Mouse (Mus musculus) intestine, postnatal 0 days (tissue): ENCODE measurements at regions not wholly inside any gene's neighbourhood (a gene's known extent, or its start where the extent isn't known, plus 50 kb on each side); places are given as distances from the start of the nearest gene placed in this dataset.

ENCODE experiments used
- ATAC-seq: fragments of 200-750 bp; cut with Nextera tagmentation; 2 replicates; pipeline ENCODE4 v1.8.0; 2017; ENCODE audit warnings: mild to moderate bottlenecking, moderate TSS enrichment, moderate library complexity
- H3K27ac ChIP-seq: fragments of 300-500 bp; sonication (generic); 2 replicates; pipeline ENCODE4 v1.5.1; 2014; ENCODE audit warnings: mild to moderate bottlenecking, low read depth, low read length, moderate library complexity
- H3K27me3 ChIP-seq: fragments of 300-500 bp; sonication (generic); replicated peaks from 2 replicates; pipeline ENCODE4 v1.6.1; 2014; ENCODE audit warnings: low read length, mixed read lengths; ENCODE audit not compliant: control insufficient read depth, insufficient read depth
- H3K36me3 ChIP-seq: fragments of 300-500 bp; sonication (generic); 2 replicates; pipeline ENCODE4 v1.6.1; 2014; ENCODE audit warnings: mild to moderate bottlenecking, moderate library complexity; ENCODE audit not compliant: control insufficient read depth, insufficient read depth
- H3K4me1 ChIP-seq: fragments of 300-500 bp; sonication (generic); replicated peaks from 2 replicates; pipeline ENCODE4 v1.6.1; 2014; ENCODE audit warnings: antibody characterized with exemption, low read length, mixed read lengths; ENCODE audit not compliant: control insufficient read depth, insufficient read depth
- H3K4me2 ChIP-seq: fragments of 300-500 bp; sonication (generic); replicated peaks from 2 replicates; pipeline ENCODE4 v1.6.1; 2014; ENCODE audit warnings: low read depth, mild to moderate bottlenecking, moderate library complexity
- H3K4me3 ChIP-seq: fragments of 300-500 bp; sonication (generic); 2 replicates; pipeline ENCODE4 v1.5.1; 2014; ENCODE audit warnings: low read depth, low read length
- H3K9ac ChIP-seq: fragments of 300-500 bp; sonication (generic); 2 replicates; pipeline ENCODE4 v1.6.1; 2014; ENCODE audit warnings: mild to moderate bottlenecking, low read depth, low read length
- H3K9me3 ChIP-seq: fragments of 300-500 bp; sonication (generic); 2 replicates; pipeline ENCODE4 v1.6.1; 2016; ENCODE audit warnings: mixed run types; ENCODE audit not compliant: control insufficient read depth
- CTCF ChIP-seq: sonication (generic); IDR thresholded peaks from 2 replicates; pipeline ENCODE4 v1.5.1; 2016; ENCODE audit warnings: low read depth, mild to moderate bottlenecking, control low read depth, antibody characterized with exemption, moderate library complexity
- WGBS: fragments of 180-500 bp; shearing (Covaris S2); extraction: QIAGEN DNeasy Blood & Tissue Kit; methylation state at CpG from one replicate; pipeline ENCODE4 v1.1.7; 2014; 5-methylcytosine and 5-hydroxymethylcytosine counted together

DNA sequence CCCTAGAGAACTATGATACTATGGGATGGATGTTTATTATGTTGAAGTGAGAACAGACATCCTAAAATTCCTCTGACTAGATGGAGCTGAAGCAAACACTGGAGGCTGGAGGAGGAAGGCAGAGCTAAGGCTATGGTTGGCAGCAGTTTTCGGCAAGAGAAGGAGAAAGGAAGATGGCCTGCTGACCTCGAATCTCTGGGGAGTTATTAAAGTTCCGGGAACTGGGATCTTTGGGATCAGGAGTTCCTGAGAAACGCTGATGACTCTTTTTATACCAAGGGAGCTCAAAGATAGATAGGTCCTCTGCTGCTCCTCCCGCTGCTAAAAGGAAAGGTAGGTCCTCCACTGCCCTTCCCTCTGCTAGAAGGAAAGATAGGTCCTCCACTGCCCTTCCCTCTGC lies 143.9 kb upstream of the Mylip start:
- Histone ChIP-seq H3K4me2 (no peak overlapping the region), H3K9me3 (no peaks in the 10 kb centered on the region), H3K9ac (no peak overlapping the region), H3K27me3 (no peaks in the 10 kb centered on the region), H3K36me3 (no peaks in the 10 kb centered on the region), H3K27ac (no peak overlapping the region), H3K4me1 (no peaks in the 10 kb centered on the region; the same call in 1 of the 2 replicates), H3K4me3 (no peak overlapping the region)
- no peak for ATAC-seq
- TF ChIP-seq CTCF = no peak
- WGBS = 61% methylated on average over 5 of the region's 5 CpGs

DNA sequence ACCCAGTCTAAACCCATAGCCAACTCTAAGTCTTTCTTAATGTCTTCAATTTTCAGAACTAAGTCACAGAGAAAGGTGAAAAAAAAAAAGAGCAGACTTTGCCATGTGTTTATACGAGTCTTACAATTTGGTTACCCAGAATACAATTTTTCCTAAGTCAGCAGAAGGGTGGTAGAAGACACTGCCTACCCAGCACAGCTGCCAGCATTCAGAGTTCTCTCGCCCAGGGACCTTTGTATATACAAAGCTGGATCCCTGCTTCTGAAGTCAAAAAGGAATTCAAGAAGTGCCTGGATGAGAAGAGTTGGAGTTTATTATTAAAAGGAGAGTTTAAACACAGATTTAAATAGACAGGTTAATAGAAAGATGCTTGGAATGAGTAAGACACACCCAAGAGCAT lies 143.2 kb upstream of the Mylip start:
- no peak overlapping the region for H3K27ac ChIP-seq
- 53% methylated on average over 2 of the region's 2 CpGs for WGBS
- H3K4me3 ChIP-seq = no peak overlapping the region
- no peak overlapping the region for H3K4me2 ChIP-seq
- TF ChIP-seq CTCF = no peak
- H3K36me3 ChIP-seq = no peaks in the 10 kb centered on the region
- no peaks in the 10 kb centered on the region for H3K27me3 ChIP-seq
- no peaks in the 10 kb centered on the region; the same call in none of the 2 replicates for H3K4me1 ChIP-seq
- H3K9me3 ChIP-seq = no peaks in the 10 kb centered on the region
- H3K9ac ChIP-seq = no peak overlapping the region
- no peak for ATAC-seq

DNA sequence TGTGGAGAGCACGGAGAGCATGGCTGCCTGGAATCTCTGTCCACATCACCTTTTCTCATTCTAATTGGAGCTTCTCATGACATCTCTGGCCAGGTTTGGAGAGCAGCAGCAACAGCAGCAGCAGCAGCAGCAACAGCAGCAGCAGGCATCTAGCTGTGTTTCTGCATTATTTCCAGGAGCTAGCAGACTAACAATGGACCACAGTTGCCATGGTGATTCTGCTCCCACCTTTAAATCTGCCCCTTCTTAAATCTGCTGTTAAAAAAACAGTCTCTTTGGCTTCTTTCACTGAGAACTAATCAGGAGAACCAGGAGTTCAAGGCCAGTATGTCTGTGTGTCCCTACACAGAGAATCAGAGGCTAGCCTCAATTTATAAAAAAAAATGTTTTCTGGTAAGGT lies 139.5 kb upstream of the Mylip start:
- no peak overlapping the region for H3K27ac ChIP-seq
- no peaks in the 10 kb centered on the region for H3K9me3 ChIP-seq
- no peak overlapping the region for H3K4me3 ChIP-seq
- no peaks in the 10 kb centered on the region for H3K36me3 ChIP-seq
- 64% methylated on average over 1 of the region's 1 CpGs for WGBS
- no peak overlapping the region for H3K9ac ChIP-seq
- H3K27me3 ChIP-seq = no peaks in the 10 kb centered on the region
- H3K4me1 ChIP-seq = no peaks in the 10 kb centered on the region; the same call in none of the 2 replicates
- no peak for TF ChIP-seq CTCF
- H3K4me2 ChIP-seq = no peak overlapping the region
- no peak for ATAC-seq

DNA sequence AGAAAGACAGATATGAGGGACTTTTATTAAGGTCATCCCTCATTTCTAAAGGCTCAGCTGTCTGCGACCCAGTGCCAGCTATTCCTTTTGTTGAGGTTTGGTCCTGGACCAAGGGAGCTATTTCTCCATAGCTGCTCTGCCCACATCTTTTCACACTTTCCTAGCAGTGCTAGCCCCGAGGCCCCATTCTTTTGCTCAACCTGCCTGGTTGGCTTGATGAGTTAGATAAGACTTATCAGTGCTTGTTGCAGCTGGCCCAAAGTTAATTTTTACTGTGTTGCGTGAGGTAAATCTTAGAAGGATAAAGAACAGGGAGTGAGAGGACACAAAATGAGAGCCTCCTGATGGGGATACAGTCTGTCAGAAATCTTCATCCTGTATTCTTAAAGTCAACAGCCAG lies 138.5 kb upstream of the Mylip start:
- Histone ChIP-seq H3K9me3 (no peaks in the 10 kb centered on the region), H3K4me2 (no peak overlapping the region), H3K36me3 (no peaks in the 10 kb centered on the region), H3K9ac (no peak overlapping the region), H3K27ac (no peak overlapping the region), H3K4me1 (no peaks in the 10 kb centered on the region; the same call in none of the 2 replicates), H3K4me3 (no peak overlapping the region), H3K27me3 (no peaks in the 10 kb centered on the region)
- WGBS = 29% methylated on average over 3 of the region's 3 CpGs
- no peak for ATAC-seq
- TF ChIP-seq CTCF = no peak

DNA sequence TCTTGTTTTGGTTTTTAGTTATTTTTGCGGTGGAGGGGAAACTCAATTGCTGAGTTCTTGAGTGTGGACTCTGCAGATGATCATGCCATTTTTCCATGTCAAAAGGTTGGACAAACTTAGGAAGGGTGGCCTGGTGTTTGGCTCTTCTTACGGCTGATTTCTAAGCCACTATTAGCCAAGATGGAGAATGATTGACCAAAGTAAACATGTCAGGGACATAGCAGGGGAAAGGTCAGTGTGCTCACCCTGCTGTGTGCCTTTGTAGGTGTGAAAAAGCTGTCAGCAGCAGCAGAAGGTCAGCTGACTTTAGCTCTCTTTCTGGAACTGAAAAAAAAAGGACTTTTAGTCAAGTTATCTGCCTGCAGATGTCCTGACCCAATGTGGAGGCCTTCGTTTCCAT lies 137.4 kb upstream of the Mylip start:
- Histone ChIP-seq H3K4me2 (no peak overlapping the region), H3K36me3 (no peaks in the 10 kb centered on the region), H3K9me3 (no peaks in the 10 kb centered on the region), H3K4me1 (no peaks in the 10 kb centered on the region; the same call in 1 of the 2 replicates), H3K9ac (no peak overlapping the region), H3K4me3 (no peak overlapping the region), H3K27me3 (no peaks in the 10 kb centered on the region), H3K27ac (no peak overlapping the region)
- no peak for ATAC-seq
- TF ChIP-seq CTCF = no peak
- 37% methylated on average over 3 of the region's 3 CpGs for WGBS

DNA sequence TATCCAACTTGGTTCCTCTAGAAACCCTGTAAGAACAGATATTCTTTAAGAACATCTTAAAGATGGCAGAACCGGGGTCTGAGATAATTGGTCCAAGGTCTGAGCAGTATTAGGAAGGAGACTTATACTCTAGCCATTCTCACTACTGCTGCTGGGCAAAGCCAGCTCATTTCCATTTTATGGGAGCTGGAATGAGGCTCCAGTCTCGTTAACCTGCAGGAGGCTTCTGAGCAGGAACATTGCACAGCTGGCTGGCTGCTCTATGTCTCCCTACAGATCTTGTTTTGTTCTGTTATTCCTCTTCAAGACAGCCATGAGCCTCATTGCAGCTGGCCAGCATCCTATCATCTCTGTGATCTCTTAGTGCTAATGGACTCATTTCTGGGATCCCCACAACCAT lies 136.3 kb upstream of the Mylip start:
- 57% methylated on average over 2 of the region's 2 CpGs for WGBS
- Histone ChIP-seq H3K36me3 (no peaks in the 10 kb centered on the region), H3K27me3 (no peaks in the 10 kb centered on the region), H3K4me3 (no peak overlapping the region), H3K4me2 (no peak overlapping the region), H3K9me3 (no peaks in the 10 kb centered on the region), H3K9ac (no peak overlapping the region), H3K27ac (no peak overlapping the region), H3K4me1 (no peaks in the 10 kb centered on the region; the same call in 1 of the 2 replicates)
- no peak for TF ChIP-seq CTCF
- no peak for ATAC-seq

DNA sequence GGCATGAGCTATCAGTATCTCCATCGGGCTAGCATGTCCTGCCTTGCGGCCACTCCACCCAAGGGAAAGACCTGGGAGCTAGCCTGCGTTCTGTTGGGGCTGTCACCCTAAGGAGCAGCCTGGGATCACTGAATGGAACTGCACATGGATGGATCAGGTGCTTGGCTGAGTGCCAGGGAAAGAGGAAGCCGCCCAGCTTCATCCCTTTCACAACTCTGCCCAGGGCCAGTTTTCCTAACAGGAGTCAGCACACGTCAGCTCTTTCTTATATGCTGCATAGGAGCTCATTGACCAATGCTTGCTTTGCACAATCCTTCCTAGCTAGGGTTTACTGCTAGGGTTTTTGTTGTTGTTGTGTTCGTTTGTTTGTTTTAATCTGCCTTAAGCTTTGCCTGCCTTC lies 134.3 kb upstream of the Mylip start:
- Histone ChIP-seq H3K4me3 (no peak overlapping the region), H3K9ac (no peak overlapping the region), H3K27ac (no peak overlapping the region), H3K4me1 (no peaks in the 10 kb centered on the region; the same call in 1 of the 2 replicates), H3K4me2 (no peak overlapping the region), H3K27me3 (no peaks in the 10 kb centered on the region), H3K36me3 (no peaks in the 10 kb centered on the region), H3K9me3 (no peaks in the 10 kb centered on the region)
- no peak for TF ChIP-seq CTCF
- peak; percentile 54; the same call in 1 of the 2 replicates for ATAC-seq
- WGBS = 59% methylated on average over 6 of the region's 6 CpGs
